Mouse (Mus musculus) midbrain, embryonic 16.5 days (tissue): ENCODE data around the gene Asb7. TPM values are rescaled to one million over a fixed set of nuclear protein-coding genes. Genes with fewer than 3 reads are reported as not detected.

Source experiments
- polyA plus RNA-seq: library from polyadenylated mRNA; unstranded; fragments of >200 nt; fragmentation: Nextera tagmentation; extraction: Ambion mirVana; gene quantifications from 2 replicates; pipeline ENCODE4 v1.2.1, GENCODE M21; 2015

Gene Asb7
- polyA plus RNA-seq, 1 experiment from 2014 or later = 15.9 TPM

Other genes with a start within 250 kb of the Asb7 start
- 20.6 and 21.8 TPM in 2 replicates for gene Lins1, start 293 bp upstream of the Asb7 start, polyA plus RNA-seq
- 0.26 and 0.52 TPM in 2 replicates for gene Cers3, start 53.9 kb upstream of the Asb7 start, polyA plus RNA-seq
- gene Adamts17, start 150.1 kb upstream of the Asb7 start, polyA plus RNA-seq = 2.6 and 3.4 TPM in 2 replicates